Mouse (Mus musculus) brain, embryonic 14.5 days (tissue): ENCODE measurements at regions not wholly inside any gene's neighbourhood (a gene's known extent, or its start where the extent isn't known, plus 50 kb on each side); places are given as distances from the start of the nearest gene placed in this dataset.
A peak's percentile ranks its signal among the peaks of the same experiment; 100 is the strongest.

ENCODE experiments used
- DNase-seq: peaks from one replicate; pipeline ENCODE4 v3.0.0-alpha.2; 2011; ENCODE audit warnings: low read depth
- CTCF ChIP-seq: fragments of 200-500 bp; IDR thresholded peaks from 2 replicates; pipeline ENCODE4 v1.5.1; 2012; ENCODE audit warnings: inconsistent platforms, mild to moderate bottlenecking, moderate library complexity, borderline replicate concordance; ENCODE audit not compliant: insufficient read depth, insufficient read length; ENCODE audit errors: extremely low read depth
- POLR2A ChIP-seq: fragments of 200-500 bp; IDR thresholded peaks from 2 replicates; pipeline ENCODE4 v1.6.1; 2012; ENCODE audit warnings: mild to moderate bottlenecking, inconsistent platforms, borderline replicate concordance; ENCODE audit not compliant: poor library complexity, insufficient read depth, insufficient read length, severe bottlenecking; ENCODE audit errors: extremely low read depth

DNA sequence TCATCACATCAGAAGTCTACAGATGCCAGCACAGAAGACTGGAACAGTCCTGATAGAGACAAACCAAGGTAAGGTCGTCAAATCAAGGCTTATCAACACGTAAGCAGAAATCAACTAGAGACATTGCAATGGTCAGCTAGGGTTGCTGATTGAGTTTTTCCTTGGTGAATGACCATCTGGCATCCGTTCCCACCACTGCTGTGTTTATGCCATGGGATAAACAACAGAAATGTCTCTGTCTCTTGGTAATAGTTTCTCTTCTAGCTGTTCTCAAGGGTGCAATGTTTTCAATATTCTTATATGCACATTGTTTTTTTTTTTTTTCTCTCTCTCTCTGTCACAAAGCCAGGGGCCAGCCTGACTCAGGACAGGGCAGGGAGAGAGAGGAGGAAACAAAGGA lies 110.2 kb upstream of the Plxnc1 start:
- no peak for DNase-seq
- TF ChIP-seq CTCF (no peak), POLR2A (no peak)

- no peak for DNase-seq
- TF ChIP-seq POLR2A (no peak), CTCF (no peak)
Measured at GRCm38 (mm10) chr10:95048790-95049189, 104.2 kb upstream of the Plxnc1 start.

DNA sequence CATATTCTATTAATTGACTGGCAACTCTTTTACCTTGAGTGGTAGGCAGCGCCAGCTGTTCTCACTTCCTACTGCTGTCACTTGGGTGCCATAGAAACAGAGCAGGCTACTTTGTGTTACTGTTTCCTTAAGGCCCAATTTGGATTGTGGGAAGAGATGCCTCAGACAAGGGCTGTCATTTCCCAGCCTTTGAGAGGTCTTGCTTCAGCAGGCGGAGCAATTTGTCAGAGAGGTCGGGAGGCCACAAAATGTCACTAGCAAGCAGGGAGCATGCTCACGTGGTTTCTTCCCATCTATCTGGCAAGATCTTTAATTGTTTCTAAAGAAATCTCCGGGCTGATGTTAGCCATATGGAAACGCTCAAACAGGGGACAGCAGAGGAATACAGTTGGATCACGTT lies 99.3 kb upstream of the Plxnc1 start:
- peak; percentile 67 for DNase-seq
- TF ChIP-seq POLR2A (no peak), CTCF (no peak)

DNA sequence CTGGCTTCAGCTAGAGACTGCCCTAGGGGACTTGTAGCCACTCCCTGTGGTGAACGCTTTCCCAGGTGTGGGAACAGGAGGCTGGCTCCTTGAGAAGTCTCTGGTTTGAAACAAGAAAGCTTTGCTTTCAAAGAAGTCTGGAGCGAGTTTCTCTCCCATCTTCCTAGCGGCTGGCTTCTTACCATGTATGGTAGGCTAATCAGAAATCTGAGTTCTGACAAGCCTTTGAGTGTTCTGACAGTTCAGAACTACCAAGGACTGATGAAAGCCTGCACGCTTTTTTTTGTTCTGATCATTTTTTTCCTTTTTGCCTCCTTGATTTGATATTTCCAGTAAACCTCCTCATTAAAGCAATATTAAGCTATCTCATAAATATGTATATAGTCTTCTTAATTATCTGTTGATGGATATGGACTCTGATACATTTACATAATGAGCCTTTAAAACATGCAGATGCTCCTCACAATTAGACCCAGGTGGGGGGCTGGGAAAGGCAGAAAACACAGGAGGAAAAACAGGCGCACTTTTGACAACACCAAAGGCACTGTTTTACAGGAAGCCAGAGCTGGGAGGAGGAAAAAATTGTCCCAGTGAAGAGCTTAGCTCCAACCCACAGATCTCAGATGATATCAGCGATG lies 95.7 kb upstream of the Plxnc1 start:
- DNase-seq: peak; percentile 87
- TF ChIP-seq CTCF (no peak), POLR2A (no peak)

DNA sequence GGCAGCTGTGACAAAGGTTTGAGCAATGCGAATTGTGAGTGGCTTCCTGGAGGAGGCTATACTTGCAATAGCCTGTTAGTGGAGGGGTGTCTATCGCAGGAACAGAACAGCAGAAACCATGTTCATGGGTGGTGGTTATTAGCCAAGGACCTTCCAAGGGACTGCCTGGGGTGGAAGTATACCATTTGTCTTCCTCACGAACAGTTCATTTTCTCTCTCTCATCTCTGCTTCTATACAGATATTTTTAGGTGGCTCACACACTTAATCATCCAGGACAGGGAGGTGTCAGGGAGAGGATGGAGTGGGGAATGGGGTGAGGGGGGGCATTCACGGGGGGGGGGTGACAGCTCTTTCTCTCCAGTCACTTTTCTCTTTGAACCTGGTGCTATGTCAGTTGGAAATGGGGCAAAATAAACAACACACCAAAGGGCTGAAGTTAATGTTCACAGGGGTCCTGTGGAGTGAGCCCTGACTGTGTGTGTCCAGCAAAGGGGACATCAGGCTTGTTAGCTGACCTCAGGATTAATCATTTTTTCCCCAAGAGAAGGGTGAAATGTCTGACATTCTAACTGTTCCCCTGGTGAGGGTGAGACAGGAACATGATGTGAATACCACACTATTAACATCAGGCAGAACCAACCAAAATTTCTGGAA lies 91.5 kb upstream of the Plxnc1 start:
- DNase-seq: no peak
- no peak for TF ChIP-seq POLR2A
- TF ChIP-seq CTCF: no peak

DNA sequence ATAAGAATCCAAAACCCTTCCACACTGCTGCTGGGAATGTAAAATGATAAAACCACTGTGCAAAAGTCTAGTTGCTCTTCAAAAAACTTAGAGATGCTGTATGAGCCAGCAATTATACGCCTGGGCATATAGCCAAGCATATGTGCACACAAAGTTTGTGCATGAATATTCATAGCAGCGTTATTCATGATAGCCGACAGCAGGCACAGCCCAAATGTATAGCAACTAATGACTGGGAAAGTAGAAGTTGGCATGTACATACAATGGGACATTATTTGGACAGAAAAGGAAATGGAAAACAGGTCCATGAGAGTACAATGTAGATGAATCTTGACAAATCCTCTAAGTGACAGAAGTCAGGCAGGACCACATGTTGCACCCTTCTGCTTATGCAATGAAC lies 90.7 kb upstream of the Plxnc1 start:
- peak; percentile 94 for DNase-seq
- TF ChIP-seq POLR2A: no peak
- TF ChIP-seq CTCF: no peak

GRCm38 (mm10) chr10:95034566-95034965 lies 89.9 kb upstream of the Plxnc1 start:
- TF ChIP-seq POLR2A: no peak
- no peak for TF ChIP-seq CTCF
- DNase-seq: no peak

GRCm38 (mm10) chr10:95032760-95033716 lies 88.4 kb upstream of the Plxnc1 start:
- DNase-seq: peak; percentile 84
- TF ChIP-seq CTCF: no peak
- no peak for TF ChIP-seq POLR2A

DNA sequence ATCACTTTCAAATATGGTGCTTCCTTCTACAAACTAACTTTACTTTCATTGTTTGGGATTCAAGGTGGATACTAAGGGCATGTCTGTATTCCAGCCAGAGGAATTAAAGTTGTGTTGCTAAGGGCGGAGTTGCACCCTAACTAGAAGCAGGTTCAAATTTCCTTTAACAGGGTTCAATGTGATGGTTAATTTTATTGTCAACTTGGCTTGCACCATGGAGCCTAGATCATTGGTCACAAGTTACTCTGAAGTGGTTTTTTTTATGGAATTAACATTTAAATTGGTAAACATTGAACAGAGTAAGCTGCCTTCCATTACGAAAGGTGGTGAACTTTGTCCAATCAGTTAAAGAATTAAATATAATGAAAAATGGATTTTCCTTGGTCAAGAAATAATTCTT lies 86.7 kb upstream of the Plxnc1 start:
- DNase-seq: no peak
- no peak for TF ChIP-seq CTCF

DNA sequence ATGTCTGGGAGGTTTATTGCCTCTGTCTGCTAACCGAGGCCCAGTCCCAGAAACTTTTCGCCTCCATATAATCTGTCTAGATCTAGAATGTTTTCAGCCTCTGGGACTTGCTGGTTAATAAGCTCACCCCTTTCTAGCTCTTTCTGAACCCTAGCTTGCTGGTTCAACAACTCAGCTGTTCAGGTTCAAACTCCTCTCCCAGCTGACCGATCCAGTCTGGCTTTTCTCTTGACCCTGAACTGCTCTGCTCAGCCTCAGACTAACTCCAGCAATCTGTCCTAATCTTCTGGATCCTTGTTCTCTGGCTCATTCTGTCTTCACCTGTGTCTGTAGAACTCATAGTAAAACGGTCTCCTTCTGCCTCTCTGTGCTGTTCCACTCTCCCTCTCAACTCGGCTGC lies 86.2 kb upstream of the Plxnc1 start:
- TF ChIP-seq POLR2A: no peak
- no peak for TF ChIP-seq CTCF
- no peak for DNase-seq

DNA sequence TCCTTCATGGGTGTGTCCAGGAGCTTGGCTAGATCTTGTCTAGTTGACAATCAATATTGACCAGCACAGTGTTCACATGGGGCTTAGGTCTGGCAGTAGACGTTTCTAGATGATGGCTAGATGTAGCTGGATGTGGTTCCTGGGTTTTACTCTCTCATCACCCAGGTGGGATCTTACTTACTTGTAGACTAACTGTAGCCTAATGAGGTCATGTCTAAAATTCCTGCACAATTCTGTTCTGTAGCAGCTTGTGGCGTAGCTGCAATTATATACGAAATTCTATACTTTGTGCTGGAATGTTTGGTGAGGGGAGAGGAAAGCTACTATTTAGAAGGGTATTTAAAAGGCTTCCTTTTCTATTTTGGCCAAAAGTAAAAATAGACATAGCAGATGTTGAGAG lies 84.9 kb upstream of the Plxnc1 start:
- TF ChIP-seq CTCF: no peak
- TF ChIP-seq POLR2A: no peak
- DNase-seq: no peak

- TF ChIP-seq CTCF: no peak
- TF ChIP-seq POLR2A: no peak
- no peak for DNase-seq
Measured at GRCm38 (mm10) chr10:95025569-95026327, 81.1 kb upstream of the Plxnc1 start.
